Mouse (Mus musculus) midbrain, embryonic 10.5 days (tissue): ENCODE data around the gene Gm45711. TPM values are rescaled to one million over a fixed set of nuclear protein-coding genes. Genes with fewer than 3 reads are reported as not detected.
"Not testable (repeated sequence)": the region's sequence is repeated elsewhere in the genome, so short reads cannot be mapped to it uniquely, and the experiment has no call there.

Source experiments
- DNase-seq: peaks from one replicate; pipeline ENCODE4 v3.0.0-alpha.2; 2017; ENCODE audit warnings: low spot score
- H3K27ac ChIP-seq: fragments of 300-500 bp; sonication (generic); replicated peaks from 2 replicates; pipeline ENCODE4 v1.5.1; 2016; ENCODE audit warnings: mild to moderate bottlenecking
- H3K27me3 ChIP-seq: fragments of 300-500 bp; sonication (generic); 2 replicates; pipeline ENCODE4 v1.6.1; 2016; ENCODE audit warnings: low read depth, mild to moderate bottlenecking; ENCODE audit not compliant: poor library complexity, severe bottlenecking
- H3K36me3 ChIP-seq: fragments of 300-500 bp; sonication (generic); 2 replicates; pipeline ENCODE4 v1.6.1; 2016; ENCODE audit warnings: mild to moderate bottlenecking, moderate library complexity
- H3K4me1 ChIP-seq: fragments of 300-500 bp; sonication (generic); 2 replicates; pipeline ENCODE4 v1.6.1; 2016
- H3K4me3 ChIP-seq: fragments of 300-500 bp; sonication (generic); 2 replicates; pipeline ENCODE4 v1.5.1; 2016; ENCODE audit warnings: mild to moderate bottlenecking, moderate library complexity
- H3K9me3 ChIP-seq: fragments of 300-500 bp; sonication (generic); replicated peaks from 2 replicates; pipeline ENCODE4 v1.6.1; 2016; ENCODE audit warnings: mild to moderate bottlenecking
- WGBS: fragments of 180-500 bp; shearing (Covaris S2); methylation state at CpG from one replicate; pipeline ENCODE4 v1.1.7; 2016; 5-methylcytosine and 5-hydroxymethylcytosine counted together
- polyA plus RNA-seq: library from polyadenylated mRNA; unstranded; fragments of >200 nt; fragmentation: Nextera tagmentation; extraction: Ambion mirVana; gene quantifications from 2 replicates; pipeline ENCODE4 v1.2.1, GENCODE M21; 2016

The Gm45711 gene
- polyA plus RNA-seq, result not detected in 2 replicates

GRCm38 (mm10) chr8:104309441-104310155, at the start of gene Gm45711, which contains the start of gene Cmtm1:
Gene Gm45711 (minus strand): TSS chr8:104310081.
Gene Cmtm1 (minus strand): TSS chr8:104310145.
- not testable (repeated sequence) for H3K27me3 ChIP-seq, H3K27ac ChIP-seq, H3K9me3 ChIP-seq, H3K4me3 ChIP-seq, H3K36me3 ChIP-seq, H3K4me1 ChIP-seq, DNase-seq
- WGBS, result 91% methylated on average over 36 of the region's 36 CpGs

GRCm38 (mm10) chr8:104358637-104359036, 48.8 kb upstream of the Gm45711 start:
- no peak for DNase-seq
- H3K36me3 ChIP-seq, result peaks cover 28% of the 10 kb centered on the region
- H3K27me3 ChIP-seq, result no peaks in the 10 kb centered on the region
- H3K4me1 ChIP-seq, result peaks cover 16% of the 10 kb centered on the region
- H3K9me3 ChIP-seq, result no peaks in the 10 kb centered on the region
- WGBS, result 79% methylated on average over 3 of the region's 3 CpGs
- H3K27ac ChIP-seq, result no peak overlapping the region
- no peak overlapping the region for H3K4me3 ChIP-seq

GRCm38 (mm10) chr8:104354504-104354903, 44.6 kb upstream of the Gm45711 start:
- Histone ChIP-seq H3K4me3 (no peak overlapping the region), H3K27ac (no peak overlapping the region), H3K9me3 (no peaks in the 10 kb centered on the region), H3K27me3 (no peaks in the 10 kb centered on the region), H3K4me1 (peaks cover 16% of the 10 kb centered on the region), H3K36me3 (peaks cover 32% of the 10 kb centered on the region)
- no peak for DNase-seq
- 94% methylated on average over 10 of the region's 10 CpGs for WGBS

- peak overlapping the region; percentile 1; the same call in 1 of the 2 replicates for H3K27ac ChIP-seq
- H3K9me3 ChIP-seq, result no peaks in the 10 kb centered on the region
- peaks cover 8% of the 10 kb centered on the region; the same call in 1 of the 2 replicates for H3K4me1 ChIP-seq
- no peak for DNase-seq
- 70% methylated on average over 5 of the region's 5 CpGs for WGBS
- H3K36me3 ChIP-seq, result peaks cover 32% of the 10 kb centered on the region
- no peaks in the 10 kb centered on the region for H3K27me3 ChIP-seq
- no peak overlapping the region for H3K4me3 ChIP-seq
Measured at GRCm38 (mm10) chr8:104353186-104353585, 43.3 kb upstream of the Gm45711 start.

GRCm38 (mm10) chr8:104350047-104350446, 40.2 kb upstream of the Gm45711 start:
- DNase-seq, result no peak
- no peak overlapping the region for H3K27ac ChIP-seq
- H3K4me1 ChIP-seq, result peaks cover 19% of the 10 kb centered on the region; the same call in 1 of the 2 replicates
- H3K4me3 ChIP-seq, result no peak overlapping the region
- no peaks in the 10 kb centered on the region for H3K9me3 ChIP-seq
- H3K36me3 ChIP-seq, result peaks cover 33% of the 10 kb centered on the region
- no peaks in the 10 kb centered on the region for H3K27me3 ChIP-seq
- WGBS, result 85% methylated on average over 13 of the region's 13 CpGs

- peaks cover 27% of the 10 kb centered on the region for H3K36me3 ChIP-seq
- no peaks in the 10 kb centered on the region for H3K27me3 ChIP-seq
- WGBS, result 89% methylated on average over 5 of the region's 5 CpGs
Measured at GRCm38 (mm10) chr8:104348971-104349370, 39.1 kb upstream of the Gm45711 start.

GRCm38 (mm10) chr8:104346706-104347105, 36.8 kb upstream of the Gm45711 start:
- Histone ChIP-seq H3K36me3 (peaks cover 26% of the 10 kb centered on the region), H3K9me3 (no peaks in the 10 kb centered on the region), H3K4me3 (no peak overlapping the region), H3K27me3 (no peaks in the 10 kb centered on the region), H3K4me1 (peaks cover 20% of the 10 kb centered on the region), H3K27ac (peak overlapping the region; percentile 38; the same call in 1 of the 2 replicates)
- WGBS, result 59% methylated on average over 12 of the region's 12 CpGs
- DNase-seq, result no peak

More at GRCm38 (mm10) chr8:104348971-104349370, 39.1 kb upstream of the Gm45711 start:
- Histone ChIP-seq H3K9me3 (no peaks in the 10 kb centered on the region), H3K4me3 (no peak overlapping the region), H3K27ac (no peak overlapping the region), H3K4me1 (peaks cover 20% of the 10 kb centered on the region)
- DNase-seq, result no peak

GRCm38 (mm10) chr8:104344622-104345021, 34.7 kb upstream of the Gm45711 start:
- H3K4me1 ChIP-seq, result peaks cover 37% of the 10 kb centered on the region
- 94% methylated on average over 5 of the region's 5 CpGs for WGBS
- DNase-seq, result no peak
- no peak overlapping the region for H3K4me3 ChIP-seq
- peaks cover 23% of the 10 kb centered on the region for H3K36me3 ChIP-seq
- H3K27me3 ChIP-seq, result no peaks in the 10 kb centered on the region
- H3K27ac ChIP-seq, result no peak overlapping the region
- no peaks in the 10 kb centered on the region for H3K9me3 ChIP-seq

GRCm38 (mm10) chr8:104343957-104344356, 34.1 kb upstream of the Gm45711 start:
- DNase-seq, result peak; percentile 84
- no peak overlapping the region for H3K27ac ChIP-seq
- 10% methylated on average over 7 of the region's 7 CpGs for WGBS
- H3K9me3 ChIP-seq, result no peaks in the 10 kb centered on the region
- peaks cover 43% of the 10 kb centered on the region for H3K4me1 ChIP-seq
- H3K36me3 ChIP-seq, result peaks cover 23% of the 10 kb centered on the region
- no peaks in the 10 kb centered on the region for H3K27me3 ChIP-seq
- no peak overlapping the region for H3K4me3 ChIP-seq

- Histone ChIP-seq H3K27ac (no peak overlapping the region), H3K9me3 (no peaks in the 10 kb centered on the region), H3K36me3 (peaks cover 17% of the 10 kb centered on the region), H3K4me1 (peaks cover 41% of the 10 kb centered on the region), H3K4me3 (no peak overlapping the region), H3K27me3 (no peaks in the 10 kb centered on the region)
- 88% methylated on average over 5 of the region's 5 CpGs for WGBS
- no peak for DNase-seq
Measured at GRCm38 (mm10) chr8:104342426-104342825, 32.5 kb upstream of the Gm45711 start.

- 44% methylated on average over 6 of the region's 6 CpGs for WGBS
- DNase-seq, result no peak
- peak overlapping the region; percentile 92 for H3K27ac ChIP-seq
Measured at GRCm38 (mm10) chr8:104341678-104342077, 31.8 kb upstream of the Gm45711 start.

GRCm38 (mm10) chr8:104341106-104341561, 31.3 kb upstream of the Gm45711 start:
- H3K27me3 ChIP-seq, result no peaks in the 10 kb centered on the region
- no peaks in the 10 kb centered on the region for H3K9me3 ChIP-seq
- under 1% methylated on average over 24 of the region's 24 CpGs for WGBS
- peak overlapping the region; percentile 92 for H3K27ac ChIP-seq
- DNase-seq, result peak; percentile 74
- peak overlapping the region; percentile 70 for H3K4me3 ChIP-seq
- H3K4me1 ChIP-seq, result peaks cover 33% of the 10 kb centered on the region
- H3K36me3 ChIP-seq, result peaks cover 4% of the 10 kb centered on the region; the same call in 1 of the 2 replicates

More at GRCm38 (mm10) chr8:104341678-104342077, 31.8 kb upstream of the Gm45711 start:
- H3K4me1 ChIP-seq, result peaks cover 36% of the 10 kb centered on the region
- H3K9me3 ChIP-seq, result no peaks in the 10 kb centered on the region
- H3K27me3 ChIP-seq, result no peaks in the 10 kb centered on the region
- peaks cover 10% of the 10 kb centered on the region; the same call in 1 of the 2 replicates for H3K36me3 ChIP-seq
- peak overlapping the region; percentile 70 for H3K4me3 ChIP-seq
